Mouse (Mus musculus) forebrain, embryonic 11.5 days (tissue): Measurements from ENCODE around the gene Ilf2. TPM values are rescaled to one million over a fixed set of nuclear protein-coding genes. Genes with fewer than 3 reads are reported as not detected.

Experiments used
- ATAC-seq: fragments of 200-750 bp; cut with Nextera tagmentation; replicated peaks from 2 replicates; pipeline ENCODE4 v1.8.0; 2017; ENCODE audit warnings: moderate TSS enrichment; ENCODE audit not compliant: low FRiP score
- DNase-seq: peaks from one replicate; pipeline ENCODE4 v3.0.0-alpha.2; 2017; ENCODE audit warnings: low spot score
- H3K27ac ChIP-seq: fragments of 300-500 bp; sonication (generic); 2 replicates; pipeline ENCODE4 v1.5.1; 2014; ENCODE audit warnings: low read depth, low read length
- H3K27me3 ChIP-seq: fragments of 300-500 bp; sonication (generic); 2 replicates; pipeline ENCODE4 v1.6.1; 2014; ENCODE audit warnings: mild to moderate bottlenecking, low read length, mixed read lengths; ENCODE audit not compliant: control insufficient read depth, insufficient read depth
- H3K36me3 ChIP-seq: fragments of 300-500 bp; sonication (generic); 2 replicates; pipeline ENCODE4 v1.6.1; 2014; ENCODE audit warnings: mild to moderate bottlenecking, low read length, moderate library complexity, mixed read lengths; ENCODE audit not compliant: control insufficient read depth, insufficient read depth
- H3K4me1 ChIP-seq: fragments of 300-500 bp; sonication (generic); replicated peaks from 2 replicates; pipeline ENCODE4 v1.6.1; 2014; ENCODE audit warnings: low read length, mixed read lengths; ENCODE audit not compliant: control insufficient read depth, insufficient read depth
- H3K4me2 ChIP-seq: fragments of 300-500 bp; sonication (generic); 2 replicates; pipeline ENCODE4 v1.6.1; 2014; ENCODE audit warnings: low read depth, mild to moderate bottlenecking, low read length, moderate library complexity, mixed read lengths; ENCODE audit not compliant: severe bottlenecking
- H3K4me3 ChIP-seq: fragments of 300-500 bp; sonication (generic); 2 replicates; pipeline ENCODE4 v1.5.1; 2014; ENCODE audit warnings: low read depth, low read length
- H3K9ac ChIP-seq: fragments of 300-500 bp; sonication (generic); 2 replicates; pipeline ENCODE4 v1.6.1; 2014; ENCODE audit warnings: low read length
- H3K9me3 ChIP-seq: fragments of 300-500 bp; sonication (generic); 2 replicates; pipeline ENCODE4 v1.6.1; 2016; ENCODE audit warnings: low read length, mixed read lengths; ENCODE audit not compliant: control insufficient read depth
- WGBS: fragments of 180-500 bp; shearing (Covaris S2); extraction: QIAGEN DNeasy Blood & Tissue Kit; methylation state at CpG from one replicate; pipeline ENCODE4 v1.1.7; 2014; 5-methylcytosine and 5-hydroxymethylcytosine counted together
- polyA plus RNA-seq: library from polyadenylated mRNA; unstranded; fragments of >200 nt; fragmentation: Nextera tagmentation; extraction: Ambion mirVana; gene quantifications from 2 replicates; pipeline ENCODE4 v1.2.1, GENCODE M21; 2014

The Ilf2 gene
- polyA plus RNA-seq, 1 experiment from 2014 or later: 365 TPM

DNA sequence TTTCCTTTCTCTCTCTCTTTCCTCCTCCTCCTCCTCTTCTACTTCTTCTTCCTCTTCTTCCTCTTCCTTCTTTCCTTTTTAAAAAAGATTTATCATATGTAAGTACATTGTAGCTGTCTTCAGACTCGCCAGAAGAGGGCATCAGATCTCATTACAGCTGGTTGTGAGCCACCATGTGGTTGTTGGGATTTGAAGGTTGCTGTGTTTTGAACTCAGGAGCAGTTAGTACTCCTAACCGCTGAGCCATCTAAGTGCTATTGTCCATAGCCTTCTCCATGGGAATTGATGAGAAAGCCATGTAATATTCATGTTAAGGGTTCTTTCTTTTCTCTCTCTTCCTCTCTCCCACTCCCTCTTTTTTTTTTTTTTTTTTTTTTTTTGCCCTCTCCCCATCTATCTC is 15.4 kb downstream of the Ilf2 start:
- WGBS: 35% methylated on average over 2 of the region's 2 CpGs
- DNase-seq (no peak), ATAC-seq (no peak)
- Histone ChIP-seq H3K4me3 (no peak overlapping the region), H3K27ac (no peak overlapping the region), H3K36me3 (peaks cover 8% of the 10 kb centered on the region), H3K4me2 (no peak overlapping the region), H3K27me3 (no peaks in the 10 kb centered on the region), H3K4me1 (0 out of 2 replicates have a peak, but pooled peaks cover 5% of the 10 kb centered on the region), H3K9ac (no peak overlapping the region), H3K9me3 (no peaks in the 10 kb centered on the region)

DNA sequence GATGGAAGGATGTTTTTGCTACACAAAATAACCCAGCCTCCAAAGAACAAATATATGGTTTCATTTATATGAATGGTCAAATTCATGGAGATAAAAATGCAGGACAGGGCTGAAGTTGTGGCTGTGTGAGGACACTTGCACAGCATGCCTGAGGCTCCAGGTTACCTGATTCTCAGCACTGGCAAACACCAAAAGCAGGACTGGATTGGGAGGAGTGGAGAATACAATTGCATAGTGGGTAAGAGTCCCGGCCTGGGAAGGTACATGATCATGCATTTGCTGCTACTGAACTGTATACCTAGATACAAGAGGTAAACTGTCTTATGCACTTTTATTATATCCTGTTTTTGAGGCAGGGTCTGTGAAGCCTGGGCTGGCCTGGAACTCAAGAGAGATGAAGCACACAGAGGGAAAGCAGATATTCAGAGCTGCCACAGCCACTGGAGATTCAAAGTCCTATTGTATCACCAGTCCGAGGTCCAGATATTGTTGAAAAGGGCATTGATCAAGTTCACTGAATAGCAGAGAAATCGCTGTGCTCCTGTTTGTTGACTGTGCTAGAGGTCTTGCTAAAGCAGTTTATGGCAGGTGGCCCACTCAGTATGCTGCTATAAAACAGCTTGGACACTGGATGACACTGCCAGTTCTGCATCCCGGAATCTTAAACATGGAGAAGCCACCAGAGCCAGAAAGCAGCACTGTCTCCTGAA is 18.1 kb downstream of the Ilf2 start:
- Histone ChIP-seq H3K27me3 (no peaks in the 10 kb centered on the region), H3K9me3 (no peaks in the 10 kb centered on the region), H3K36me3 (peaks cover 8% of the 10 kb centered on the region; the same call in 1 of the 2 replicates), H3K4me3 (no peak overlapping the region), H3K4me2 (no peak overlapping the region), H3K9ac (no peak overlapping the region), H3K27ac (no peak overlapping the region), H3K4me1 (0 out of 2 replicates have a peak, but pooled peaks cover 5% of the 10 kb centered on the region)
- DNase-seq (no peak), ATAC-seq (no peak)
- WGBS: 52% methylated on average over 4 of the region's 4 CpGs

DNA sequence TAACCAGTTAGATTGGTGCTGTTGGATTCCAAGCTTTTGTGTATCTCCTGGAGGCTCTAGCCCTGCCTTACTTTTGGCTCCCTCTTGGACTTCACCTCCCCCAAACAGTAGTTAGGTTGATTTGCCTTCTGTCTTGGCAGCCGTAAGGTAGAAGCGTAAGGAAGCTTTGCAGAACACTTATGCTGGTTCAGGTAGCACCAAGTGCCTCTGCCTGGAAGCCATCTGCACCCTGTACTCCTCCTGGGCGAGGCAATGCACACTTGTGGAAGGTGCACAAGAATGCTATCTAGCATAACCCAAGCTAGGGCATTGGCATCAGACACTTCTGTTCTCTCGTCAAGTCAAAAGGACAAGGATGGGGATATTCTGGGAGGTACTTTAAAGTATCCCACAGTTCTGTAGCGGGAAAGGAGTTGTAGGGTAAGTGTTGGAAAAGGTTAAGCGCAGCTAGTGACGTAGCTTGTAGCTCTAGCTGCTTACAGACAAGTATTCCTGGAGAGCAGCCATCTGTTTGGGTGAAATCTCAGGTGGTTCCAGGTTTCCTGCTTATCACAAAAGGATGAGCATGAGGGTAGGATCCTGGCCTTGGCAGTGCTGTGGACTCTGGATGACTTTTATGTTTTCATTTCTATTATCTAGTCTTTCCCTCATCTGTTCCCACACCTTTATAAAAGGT is 20.1 kb downstream of the Ilf2 start:
- WGBS: 92% methylated on average over 7 of the region's 7 CpGs
- DNase-seq (no peak), ATAC-seq (no peak)
- no peaks in the 10 kb centered on the region for H3K4me1 ChIP-seq
- H3K27ac ChIP-seq: no peak overlapping the region
- no peak overlapping the region for H3K9ac ChIP-seq
- H3K27me3 ChIP-seq: no peaks in the 10 kb centered on the region
- peaks cover 8% of the 10 kb centered on the region; the same call in 1 of the 2 replicates for H3K36me3 ChIP-seq
- no peak overlapping the region for H3K4me3 ChIP-seq
- H3K4me2 ChIP-seq: no peak overlapping the region
- H3K9me3 ChIP-seq: no peaks in the 10 kb centered on the region

DNA sequence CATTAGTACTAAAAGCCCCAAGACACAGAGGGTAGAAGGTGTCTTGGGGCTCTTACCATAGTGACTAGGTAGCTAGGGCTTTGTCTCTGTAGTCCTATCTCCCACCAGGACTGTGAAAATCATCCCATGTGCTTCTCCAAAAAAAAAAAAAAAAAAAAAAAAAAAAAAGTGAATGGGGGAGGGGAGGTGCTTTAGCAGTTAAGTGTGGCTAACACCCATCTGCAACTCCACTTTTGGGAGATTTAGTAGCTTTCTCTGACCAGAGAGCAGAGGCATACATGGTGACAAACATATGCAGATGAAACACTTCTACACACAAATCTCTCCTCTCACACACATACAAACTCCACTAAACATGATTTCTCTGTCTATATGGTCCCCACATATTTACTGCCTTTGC is 21.7 kb downstream of the Ilf2 start:
- DNase-seq (no peak), ATAC-seq (no peak)
- H3K27me3 ChIP-seq: no peaks in the 10 kb centered on the region
- H3K27ac ChIP-seq: no peak overlapping the region
- H3K9me3 ChIP-seq: no peaks in the 10 kb centered on the region
- H3K9ac ChIP-seq: no peak overlapping the region
- no peak overlapping the region for H3K4me3 ChIP-seq
- no peak overlapping the region for H3K4me2 ChIP-seq
- H3K4me1 ChIP-seq: no peaks in the 10 kb centered on the region
- H3K36me3 ChIP-seq: peaks cover 15% of the 10 kb centered on the region

DNA sequence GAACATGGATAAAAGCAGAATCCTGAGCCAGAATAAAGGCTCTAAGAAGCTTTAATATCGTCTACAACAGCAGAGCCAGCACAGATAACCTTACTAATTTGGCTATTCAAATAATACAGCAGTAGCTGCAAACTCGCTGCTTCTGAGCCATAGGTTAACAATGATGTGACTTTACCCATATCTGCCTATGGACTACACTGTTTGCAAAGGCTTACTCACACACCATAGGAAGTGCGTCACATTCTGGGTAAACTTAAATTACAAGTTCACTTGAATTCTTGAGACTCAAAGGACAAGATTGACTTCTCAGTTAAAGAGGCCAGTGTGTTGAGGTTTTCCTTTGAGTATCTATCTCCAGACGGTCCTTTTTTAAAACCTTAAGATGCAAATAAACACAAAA is 27.5 kb downstream of the Ilf2 start:
- H3K36me3 ChIP-seq: peaks cover 16% of the 10 kb centered on the region
- no peak for ATAC-seq

DNA sequence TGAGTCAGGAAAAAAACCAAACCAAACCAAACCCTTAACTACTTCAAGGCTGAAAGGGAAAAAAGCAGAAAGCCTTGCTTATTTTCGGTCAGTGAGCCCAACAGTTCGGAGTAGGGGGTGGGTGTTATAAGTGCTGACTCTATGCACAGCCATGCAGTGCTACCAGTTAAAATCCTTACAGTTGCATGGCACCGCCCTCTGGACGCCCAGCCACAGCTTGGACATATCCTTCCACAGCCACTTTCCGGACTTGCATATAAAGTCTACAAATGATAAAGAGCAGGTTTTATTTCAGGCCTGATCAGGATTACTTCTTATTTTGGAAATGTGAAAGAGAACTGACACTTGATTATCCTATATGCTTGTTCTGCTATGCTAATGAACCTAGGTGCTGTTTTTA is 29.3 kb downstream of the Ilf2 start:
- H3K27me3 ChIP-seq: no peaks in the 10 kb centered on the region
- H3K4me1 ChIP-seq: peaks cover 7% of the 10 kb centered on the region; the same call in 1 of the 2 replicates
- no peak overlapping the region for H3K9ac ChIP-seq
- ATAC-seq (no peak), DNase-seq (no peak)
- no peak overlapping the region for H3K27ac ChIP-seq
- no peaks in the 10 kb centered on the region for H3K9me3 ChIP-seq
- peaks cover 12% of the 10 kb centered on the region for H3K36me3 ChIP-seq
- no peak overlapping the region for H3K4me2 ChIP-seq
- WGBS: 93% methylated on average over 5 of the region's 5 CpGs
- H3K4me3 ChIP-seq: no peak overlapping the region

More for the DNA sequence above, 27.5 kb downstream of the Ilf2 start:
- Histone ChIP-seq H3K4me1 (peaks cover 7% of the 10 kb centered on the region; the same call in 1 of the 2 replicates), H3K9ac (no peak overlapping the region), H3K27me3 (no peaks in the 10 kb centered on the region), H3K4me2 (no peak overlapping the region), H3K27ac (no peak overlapping the region), H3K4me3 (no peak overlapping the region), H3K9me3 (no peaks in the 10 kb centered on the region)
- 76% methylated on average over 4 of the region's 4 CpGs for WGBS
- no peak for DNase-seq

DNA sequence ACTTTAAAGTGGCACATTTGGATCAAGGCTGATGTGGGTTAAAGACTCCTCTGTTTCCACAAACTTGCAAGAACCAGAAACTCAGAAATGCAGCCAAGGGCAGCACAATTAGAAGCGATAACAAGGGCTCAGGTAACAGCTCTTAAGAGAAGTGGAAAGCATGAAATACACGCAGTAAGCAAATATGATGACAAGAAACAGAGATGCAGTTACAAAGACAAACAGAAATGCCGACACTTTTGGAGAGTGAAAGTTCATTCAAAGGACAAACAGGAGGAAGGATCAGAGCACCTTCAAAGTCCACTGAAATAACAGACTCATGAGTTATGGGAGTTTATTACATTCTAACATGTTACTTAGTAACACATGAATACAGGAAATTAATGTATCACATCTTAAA is 30.4 kb downstream of the Ilf2 start:
- Histone ChIP-seq H3K9me3 (no peaks in the 10 kb centered on the region), H3K9ac (no peak overlapping the region), H3K36me3 (peaks cover 12% of the 10 kb centered on the region), H3K27me3 (no peaks in the 10 kb centered on the region), H3K4me2 (no peak overlapping the region), H3K4me3 (no peak overlapping the region), H3K27ac (no peak overlapping the region), H3K4me1 (peaks cover 7% of the 10 kb centered on the region; the same call in 1 of the 2 replicates)
- no peak for DNase-seq
- 95% methylated on average over 3 of the region's 3 CpGs for WGBS
- ATAC-seq: no peak

DNA sequence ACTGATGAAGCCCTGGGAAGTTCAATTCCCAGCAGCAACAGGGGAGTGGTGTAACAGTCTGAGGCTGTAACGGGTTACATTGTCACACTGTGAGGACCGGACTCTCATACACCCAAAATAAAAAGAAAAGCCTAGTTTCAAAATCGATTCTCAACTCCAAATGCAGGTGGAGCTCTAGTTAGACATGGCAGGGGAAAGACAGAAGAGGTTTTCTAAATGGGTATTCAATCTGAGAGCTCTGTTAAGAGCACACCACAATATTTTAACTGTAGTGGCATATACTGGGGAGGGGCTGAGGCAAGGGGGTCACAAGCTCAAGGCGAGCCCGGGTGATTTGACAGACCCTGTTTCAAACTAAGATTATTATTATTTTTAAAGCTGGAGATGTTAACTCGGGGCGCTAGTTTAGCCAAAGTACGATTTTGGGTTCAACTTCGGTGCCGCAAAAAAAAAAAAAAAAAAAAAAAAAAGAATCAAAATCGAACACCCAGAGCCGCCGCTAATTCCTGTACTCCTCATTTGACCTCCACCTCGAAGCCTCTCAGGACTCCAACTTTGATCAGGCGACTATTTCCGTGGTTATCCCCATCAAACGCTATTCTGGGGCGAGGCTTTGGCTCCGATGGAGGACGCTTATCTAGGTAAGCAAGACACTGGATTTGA is 32.5 kb downstream of the Ilf2 start:
- Histone ChIP-seq H3K9me3 (no peaks in the 10 kb centered on the region), H3K4me1 (peaks cover 7% of the 10 kb centered on the region; the same call in 1 of the 2 replicates), H3K4me3 (peak overlapping the region; percentile 93), H3K4me2 (peak overlapping the region; percentile 59), H3K27me3 (peaks cover 3% of the 10 kb centered on the region; the same call in 1 of the 2 replicates), H3K27ac (no peak overlapping the region), H3K9ac (peak overlapping the region; percentile 99), H3K36me3 (peaks cover 4% of the 10 kb centered on the region; the same call in 1 of the 2 replicates)
- DNase-seq: no peak
- ATAC-seq: no peak
- 5% methylated on average over 20 of the region's 20 CpGs for WGBS
